13 mouse cellular contexts compared by ENCODE assay signal in the genomic region with DNA sequence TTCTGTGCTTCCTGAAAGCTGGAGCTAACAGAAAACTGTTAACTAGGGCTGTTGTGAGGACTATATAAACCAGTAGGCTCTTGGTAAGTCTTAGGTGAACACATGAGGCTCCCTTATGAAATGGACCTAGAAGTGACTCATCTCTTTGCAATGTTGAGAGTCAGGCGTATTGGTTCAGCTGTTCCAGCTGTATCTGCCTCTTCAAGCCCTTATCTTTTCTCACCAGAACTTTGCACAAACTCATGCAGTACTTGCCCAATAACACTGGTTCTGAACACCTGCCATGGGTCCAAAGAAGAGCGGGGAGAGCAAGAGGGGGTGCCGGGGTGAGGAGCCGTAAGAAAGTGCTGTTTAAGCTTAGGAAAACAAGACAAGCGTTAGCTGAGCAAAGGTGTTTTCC. TPM values are rescaled to one million over a fixed set of nuclear protein-coding genes. Genes with fewer than 3 reads are reported as not detected.
DNase-seq lines count a peak whose midpoint lies in the region; ATAC-seq and TF ChIP-seq lines count a peak whose summit lies in the region.
"Had no signal": no experiment of that assay in that cellular context is flagged by ENCODE, and none has a peak within 500 bp of the region (broad histone marks: within the 10 kb centered on the region; RNA-seq: fewer than 3 reads in every experiment).

No protein-coding gene starts in this region.

- ATAC-seq in stomach, embryonic 16.5 days (ENCODE audit: insufficient read depth, low FRiP score) = no peak
- ATAC-seq in stomach, postnatal 0 days (ENCODE audit: low FRiP score, low TSS enrichment) = no peak
- peak; percentile 71 for ATAC-seq in liver, embryonic 12.5 days
- no peak for ATAC-seq in neural tube, embryonic 15.5 days (ENCODE audit: low FRiP score)
- ATAC-seq: forebrain, embryonic 13.5 days had no signal

- no peak overlapping the region for H3K4me2 ChIP-seq in stomach, embryonic 16.5 days (ENCODE audit: low read depth, low read length)
- H3K4me2 ChIP-seq in stomach, postnatal 0 days (replicated peaks; ENCODE audit: low read depth) = no peak overlapping the region
- peak overlapping the region; percentile 92 for H3K4me2 ChIP-seq in liver, embryonic 12.5 days
- no peak overlapping the region for H3K4me2 ChIP-seq in neural tube, embryonic 15.5 days

- peaks cover 18% of the 10 kb centered on the region for H3K4me1 ChIP-seq in stomach, embryonic 16.5 days (ENCODE audit: control insufficient read depth, insufficient read depth, low read length)
- H3K4me1 ChIP-seq in stomach, postnatal 0 days (replicated peaks; ENCODE audit: control insufficient read depth, insufficient read depth) = peaks cover 6% of the 10 kb centered on the region
- H3K4me1 ChIP-seq in liver, embryonic 12.5 days = peaks cover 53% of the 10 kb centered on the region
- H3K4me1 ChIP-seq in neural tube, embryonic 15.5 days = peaks cover 34% of the 10 kb centered on the region

- H3K4me3 ChIP-seq in stomach, embryonic 16.5 days (replicated peaks; ENCODE audit: low read length) = no peak overlapping the region
- no peak overlapping the region for H3K4me3 ChIP-seq in stomach, postnatal 0 days (ENCODE audit: low read depth, low read length)
- peak overlapping the region; percentile 99 for H3K4me3 ChIP-seq in liver, embryonic 12.5 days
- H3K4me3 ChIP-seq in neural tube, embryonic 15.5 days (replicated peaks) = no peak overlapping the region
- H3K4me3 ChIP-seq: forebrain, embryonic 13.5 days had no signal

- H3K27me3 ChIP-seq in stomach, embryonic 16.5 days (ENCODE audit: control insufficient read depth, insufficient read depth, low read length) = no peaks in the 10 kb centered on the region
- no peaks in the 10 kb centered on the region for H3K27me3 ChIP-seq in stomach, postnatal 0 days (ENCODE audit: control insufficient read depth, insufficient read depth, low read length)
- H3K27me3 ChIP-seq in liver, embryonic 12.5 days (replicated peaks) = no peaks in the 10 kb centered on the region
- H3K27me3 ChIP-seq in neural tube, embryonic 15.5 days (replicated peaks) = no peaks in the 10 kb centered on the region
- H3K27me3 ChIP-seq: forebrain, embryonic 13.5 days had no signal

- TF ChIP-seq CTCF in stomach, postnatal 0 days (IDR thresholded peaks at IDR 0.05; ENCODE audit: low read depth) = no peak

- no peak overlapping the region for H3K9ac ChIP-seq in stomach, embryonic 16.5 days (ENCODE audit: low read length)
- H3K9ac ChIP-seq in stomach, postnatal 0 days (ENCODE audit: low read length) = no peak overlapping the region
- peak overlapping the region; percentile 82 for H3K9ac ChIP-seq in liver, embryonic 12.5 days
- H3K9ac ChIP-seq in neural tube, embryonic 15.5 days (replicated peaks) = no peak overlapping the region
- H3K9ac ChIP-seq: forebrain, embryonic 13.5 days had no signal

- no peak for TF ChIP-seq EP300 in stomach, postnatal 0 days (optimal IDR thresholded peaks at IDR 0.05)

- 68% methylated on average over 5 of the region's 5 CpGs for WGBS in stomach, embryonic 16.5 days
- WGBS in stomach, postnatal 0 days = 63% methylated on average over 5 of the region's 5 CpGs
- WGBS in liver, embryonic 12.5 days (ENCODE audit: insufficient replicate concordance) = 57% methylated on average over 5 of the region's 5 CpGs
- WGBS in neural tube, embryonic 15.5 days = 96% methylated on average over 5 of the region's 5 CpGs

- no peaks in the 10 kb centered on the region for H3K36me3 ChIP-seq in stomach, embryonic 16.5 days (ENCODE audit: control insufficient read depth, insufficient read depth, low read length)
- H3K36me3 ChIP-seq in stomach, postnatal 0 days (ENCODE audit: control insufficient read depth, insufficient read depth, low read length) = no peaks in the 10 kb centered on the region
- H3K36me3 ChIP-seq in liver, embryonic 12.5 days = no peaks in the 10 kb centered on the region
- no peaks in the 10 kb centered on the region for H3K36me3 ChIP-seq in neural tube, embryonic 15.5 days

- H3K9me3 ChIP-seq in stomach, embryonic 16.5 days (replicated peaks; ENCODE audit: control insufficient read depth, low read length) = no peaks in the 10 kb centered on the region
- no peaks in the 10 kb centered on the region for H3K9me3 ChIP-seq in stomach, postnatal 0 days (ENCODE audit: control insufficient read depth, low read length)
- no peaks in the 10 kb centered on the region for H3K9me3 ChIP-seq in liver, embryonic 12.5 days (replicated peaks)
- H3K9me3 ChIP-seq in neural tube, embryonic 15.5 days (replicated peaks) = no peaks in the 10 kb centered on the region
- H3K9me3 ChIP-seq: forebrain, embryonic 13.5 days had no signal

- peak overlapping the region; percentile 43 for H3K27ac ChIP-seq in stomach, embryonic 16.5 days (ENCODE audit: low read length)
- no peak overlapping the region for H3K27ac ChIP-seq in stomach, postnatal 0 days (replicated peaks)
- peak overlapping the region; percentile 97 for H3K27ac ChIP-seq in liver, embryonic 12.5 days
- no peak overlapping the region for H3K27ac ChIP-seq in neural tube, embryonic 15.5 days (replicated peaks)
- H3K27ac ChIP-seq: forebrain, embryonic 13.5 days had no signal

- peak; percentile 7 for DNase-seq in cerebellum, adult 9-11 months
- no peak for DNase-seq in cerebellum, adult 8-10 months
- DNase-seq in stomach, postnatal 0 days (ENCODE audit: low spot score) = no peak
- no peak for DNase-seq in urinary bladder, postnatal 14 days (ENCODE audit: low spot score)
- DNase-seq in urinary bladder, adult 2 months (ENCODE audit: low spot score) = no peak
- DNase-seq: gastrocnemius, postnatal 10 days; heart, postnatal 4 days; kidney, adult 18-20 months; retina, postnatal 1 day had no signal

RNA-seq across cellular contexts. Expression of gene Ube2f, which starts 1.9 kb away (rescaled TPM):
- polyA plus RNA-seq in stomach, embryonic 16.5 days (2015; fragmentation: Nextera tagmentation; extraction: Ambion mirVana) = 66.6 and 69.3 TPM in 2 replicates
- polyA plus RNA-seq in stomach, postnatal 0 days (2015; fragmentation: Nextera tagmentation; extraction: Ambion mirVana) = 56.9 and 61.7 TPM in 2 replicates
- 71.6 and 73.4 TPM in 2 replicates for polyA plus RNA-seq in liver, embryonic 12.5 days (2016; fragmentation: Nextera tagmentation; extraction: Ambion mirVana)
- 58.6 and 63.2 TPM in 2 replicates for polyA plus RNA-seq in neural tube, embryonic 15.5 days (2015; fragmentation: Nextera tagmentation; extraction: Ambion mirVana)
- 54.3 and 68.9 TPM in 2 replicates for polyA plus RNA-seq in urinary bladder, adult 2 months (2012; rRNA removed)

RNA-seq across cellular contexts. Expression of gene Scly, which starts 49.9 kb away (rescaled TPM):
- polyA plus RNA-seq in stomach, embryonic 16.5 days (2015; fragmentation: Nextera tagmentation; extraction: Ambion mirVana) = 18.1 and 18.2 TPM in 2 replicates
- 8.2 and 8.9 TPM in 2 replicates for polyA plus RNA-seq in stomach, postnatal 0 days (2015; fragmentation: Nextera tagmentation; extraction: Ambion mirVana)
- polyA plus RNA-seq in liver, embryonic 12.5 days (2016; fragmentation: Nextera tagmentation; extraction: Ambion mirVana) = 28.8 and 30.0 TPM in 2 replicates
- 16.3 and 16.6 TPM in 2 replicates for polyA plus RNA-seq in neural tube, embryonic 15.5 days (2015; fragmentation: Nextera tagmentation; extraction: Ambion mirVana)
- 21.1 and 21.8 TPM in 2 replicates for polyA plus RNA-seq in urinary bladder, adult 2 months (2012; rRNA removed)

Comparison
In these comparisons a context has a peak if more than half of its experiments do, and no peak if none do; other contexts are left out.
1. H3K27ac ChIP-seq: peak in stomach, embryonic 16.5 days (single experiment) and liver, embryonic 12.5 days (single experiment); none in stomach, postnatal 0 days (single experiment) and neural tube, embryonic 15.5 days (single experiment).